Mouse (Mus musculus): ENCODE data around the gene Rere. TPM values are rescaled to one million over a fixed set of nuclear protein-coding genes. Genes with fewer than 3 reads are reported as not detected.
"Not testable (repeated sequence)": the region's sequence is repeated elsewhere in the genome, so short reads cannot be mapped to it uniquely, and the experiment has no call there.

The Rere gene
- polyA plus RNA-seq, 1 experiment from 2014 or later: 29.0 TPM

- not testable (repeated sequence) for H3K9ac ChIP-seq (ENCODE audit: low read depth, low read length); H3K4me2 ChIP-seq (ENCODE audit: low read length); H3K27ac ChIP-seq (ENCODE audit: low read length); ATAC-seq; H3K4me3 ChIP-seq (ENCODE audit: low read depth, low read length); H3K27me3 ChIP-seq (ENCODE audit: control insufficient read depth, insufficient read depth, low read depth, low read length); H3K9me3 ChIP-seq (replicated peaks; ENCODE audit: control insufficient read depth, low read length, poor library complexity, severe bottlenecking); H3K4me1 ChIP-seq (ENCODE audit: control insufficient read depth, insufficient read depth, low read length)
- H3K36me3 ChIP-seq (ENCODE audit: control insufficient read depth, insufficient read depth, low read length): peaks cover 19% of the 10 kb centered on the region; the same call in 1 of the 2 replicates
- 96% methylated on average over 4 of the region's 6 CpGs for WGBS
Measured at GRCm38 (mm10) chr4:150513387-150513786, 231.9 kb downstream of the Rere start.

DNA sequence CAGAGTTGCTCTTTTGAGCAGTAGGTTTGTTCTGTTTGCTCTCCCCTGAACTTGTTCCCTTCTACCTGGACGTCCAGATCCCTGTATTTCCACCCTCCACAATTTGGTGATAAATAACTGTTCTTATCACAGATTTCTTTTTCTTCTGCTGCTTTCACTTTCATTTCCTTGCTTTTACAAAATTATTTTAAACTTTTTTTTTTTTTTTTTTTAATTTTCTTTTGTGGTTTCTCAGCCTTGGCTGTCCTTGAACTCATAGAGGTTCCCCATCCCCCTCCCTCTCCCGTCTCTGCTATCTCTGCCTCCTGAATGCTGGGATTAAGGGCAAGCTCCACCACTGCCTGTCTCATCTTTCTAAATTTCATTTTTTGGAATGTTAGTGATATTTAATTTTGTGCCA lies 234.8 kb downstream of the Rere start:
- no peak for ATAC-seq
- H3K9ac ChIP-seq (ENCODE audit: low read depth, low read length): no peak overlapping the region
- H3K27me3 ChIP-seq (ENCODE audit: control insufficient read depth, insufficient read depth, low read depth, low read length): no peaks in the 10 kb centered on the region
- H3K36me3 ChIP-seq (ENCODE audit: control insufficient read depth, insufficient read depth, low read length): 0 out of 2 replicates have a peak, but pooled peaks cover 6% of the 10 kb centered on the region
- no peaks in the 10 kb centered on the region for H3K9me3 ChIP-seq (replicated peaks; ENCODE audit: control insufficient read depth, low read length, poor library complexity, severe bottlenecking)
- no peak overlapping the region for H3K4me3 ChIP-seq (ENCODE audit: low read depth, low read length)
- peaks cover 8% of the 10 kb centered on the region for H3K4me1 ChIP-seq (ENCODE audit: control insufficient read depth, insufficient read depth, low read length)
- 62% methylated on average over 2 of the region's 2 CpGs for WGBS
- H3K27ac ChIP-seq (ENCODE audit: low read length): no peak overlapping the region
- no peak overlapping the region for H3K4me2 ChIP-seq (ENCODE audit: low read length)

GRCm38 (mm10) chr4:150517381-150517780 lies 235.9 kb downstream of the Rere start:
- Histone ChIP-seq H3K36me3 (ENCODE audit: control insufficient read depth, insufficient read depth, low read length) (no peaks in the 10 kb centered on the region), H3K4me3 (ENCODE audit: low read depth, low read length) (no peak overlapping the region), H3K27me3 (ENCODE audit: control insufficient read depth, insufficient read depth, low read depth, low read length) (no peaks in the 10 kb centered on the region), H3K27ac (ENCODE audit: low read length) (peak overlapping the region; percentile 67), H3K9ac (ENCODE audit: low read depth, low read length) (no peak overlapping the region), H3K4me1 (ENCODE audit: control insufficient read depth, insufficient read depth, low read length) (peaks cover 11% of the 10 kb centered on the region), H3K4me2 (ENCODE audit: low read length) (no peak overlapping the region), H3K9me3 (replicated peaks; ENCODE audit: control insufficient read depth, low read length, poor library complexity, severe bottlenecking) (no peaks in the 10 kb centered on the region)
- WGBS: 27% methylated on average over 4 of the region's 4 CpGs
- ATAC-seq: no peak

DNA sequence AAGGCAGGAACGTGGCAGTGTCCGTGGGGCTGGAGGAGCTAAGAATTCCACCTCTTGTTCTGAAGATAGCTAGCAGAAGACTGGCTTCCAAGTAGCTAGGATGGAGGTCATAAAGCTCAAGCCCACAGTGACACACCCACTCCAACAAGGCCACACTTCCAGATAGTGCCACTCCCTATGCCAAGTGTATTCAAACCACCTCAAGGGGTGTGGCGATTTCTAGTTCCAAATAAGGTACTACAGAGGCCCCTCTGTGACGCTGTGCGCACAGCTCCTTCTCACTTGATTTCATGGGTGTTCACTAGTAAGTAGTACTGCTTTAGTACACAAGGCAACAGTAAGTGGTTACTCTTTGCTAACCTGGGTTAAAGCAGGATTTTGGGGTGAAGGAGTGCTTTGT lies 237.4 kb downstream of the Rere start:
- no peak overlapping the region for H3K9ac ChIP-seq (ENCODE audit: low read depth, low read length)
- no peaks in the 10 kb centered on the region for H3K36me3 ChIP-seq (ENCODE audit: control insufficient read depth, insufficient read depth, low read length)
- peaks cover 13% of the 10 kb centered on the region for H3K4me1 ChIP-seq (ENCODE audit: control insufficient read depth, insufficient read depth, low read length)
- no peak for ATAC-seq
- WGBS: 97% methylated on average over 5 of the region's 5 CpGs
- H3K9me3 ChIP-seq (replicated peaks; ENCODE audit: control insufficient read depth, low read length, poor library complexity, severe bottlenecking): no peaks in the 10 kb centered on the region
- H3K4me2 ChIP-seq (ENCODE audit: low read length): no peak overlapping the region
- no peak overlapping the region for H3K4me3 ChIP-seq (ENCODE audit: low read depth, low read length)
- no peak overlapping the region for H3K27ac ChIP-seq (ENCODE audit: low read length)
- H3K27me3 ChIP-seq (ENCODE audit: control insufficient read depth, insufficient read depth, low read depth, low read length): no peaks in the 10 kb centered on the region

DNA sequence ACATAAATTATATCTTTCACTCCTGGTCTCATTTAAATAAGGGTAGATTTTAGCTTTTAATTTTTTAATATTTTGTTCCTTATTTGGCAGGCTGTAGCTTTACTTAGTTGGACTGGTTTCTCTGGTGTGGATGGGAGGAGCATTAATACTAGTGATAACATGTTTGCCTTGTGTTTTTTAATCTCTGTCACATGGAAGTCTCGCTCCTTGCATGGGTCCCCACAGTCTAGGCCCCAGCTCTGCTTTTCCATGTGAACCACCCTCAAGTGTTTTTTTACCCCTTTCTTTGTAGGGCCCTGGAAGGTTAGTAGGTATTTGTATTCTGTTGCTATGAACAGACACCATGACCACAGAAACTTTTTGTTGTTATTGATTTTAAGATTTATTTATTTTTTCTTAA lies 238.6 kb downstream of the Rere start:
- Histone ChIP-seq H3K9me3 (replicated peaks; ENCODE audit: control insufficient read depth, low read length, poor library complexity, severe bottlenecking) (no peaks in the 10 kb centered on the region), H3K4me2 (ENCODE audit: low read length) (no peak overlapping the region), H3K9ac (ENCODE audit: low read depth, low read length) (no peak overlapping the region), H3K4me1 (ENCODE audit: control insufficient read depth, insufficient read depth, low read length) (peaks cover 13% of the 10 kb centered on the region), H3K27ac (ENCODE audit: low read length) (no peak overlapping the region), H3K4me3 (ENCODE audit: low read depth, low read length) (no peak overlapping the region), H3K36me3 (ENCODE audit: control insufficient read depth, insufficient read depth, low read length) (no peaks in the 10 kb centered on the region), H3K27me3 (ENCODE audit: control insufficient read depth, insufficient read depth, low read depth, low read length) (no peaks in the 10 kb centered on the region)
- ATAC-seq: no peak
- WGBS: 87% methylated on average over 1 of the region's 1 CpGs

DNA sequence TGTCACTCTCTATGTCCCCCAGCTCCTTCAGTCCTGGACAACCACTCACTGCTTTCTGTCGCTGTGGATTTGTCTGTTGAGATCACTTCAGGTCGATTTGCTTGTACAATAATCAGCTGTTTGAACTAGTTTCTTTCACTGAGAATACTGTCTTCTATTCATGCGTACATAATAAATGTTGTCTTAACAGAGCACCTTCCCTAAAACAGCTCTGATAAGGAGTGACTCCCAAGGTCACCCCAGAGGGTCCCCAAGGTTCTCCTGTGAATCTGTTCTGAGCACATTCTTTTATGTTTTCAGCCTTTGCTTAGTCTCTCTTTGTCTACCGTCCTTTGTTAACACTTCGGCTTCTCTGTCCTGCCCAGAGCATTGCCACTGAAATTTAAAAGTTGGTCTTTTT lies 241.0 kb downstream of the Rere start:
- H3K4me2 ChIP-seq (ENCODE audit: low read length): no peak overlapping the region
- WGBS: 45% methylated on average over 5 of the region's 5 CpGs
- H3K27me3 ChIP-seq (ENCODE audit: control insufficient read depth, insufficient read depth, low read depth, low read length): no peaks in the 10 kb centered on the region
- H3K4me1 ChIP-seq (ENCODE audit: control insufficient read depth, insufficient read depth, low read length): peaks cover 12% of the 10 kb centered on the region
- no peaks in the 10 kb centered on the region for H3K36me3 ChIP-seq (ENCODE audit: control insufficient read depth, insufficient read depth, low read length)
- no peak for ATAC-seq
- H3K4me3 ChIP-seq (ENCODE audit: low read depth, low read length): no peak overlapping the region
- H3K27ac ChIP-seq (ENCODE audit: low read length): no peak overlapping the region
- no peak overlapping the region for H3K9ac ChIP-seq (ENCODE audit: low read depth, low read length)
- no peaks in the 10 kb centered on the region for H3K9me3 ChIP-seq (replicated peaks; ENCODE audit: control insufficient read depth, low read length, poor library complexity, severe bottlenecking)

DNA sequence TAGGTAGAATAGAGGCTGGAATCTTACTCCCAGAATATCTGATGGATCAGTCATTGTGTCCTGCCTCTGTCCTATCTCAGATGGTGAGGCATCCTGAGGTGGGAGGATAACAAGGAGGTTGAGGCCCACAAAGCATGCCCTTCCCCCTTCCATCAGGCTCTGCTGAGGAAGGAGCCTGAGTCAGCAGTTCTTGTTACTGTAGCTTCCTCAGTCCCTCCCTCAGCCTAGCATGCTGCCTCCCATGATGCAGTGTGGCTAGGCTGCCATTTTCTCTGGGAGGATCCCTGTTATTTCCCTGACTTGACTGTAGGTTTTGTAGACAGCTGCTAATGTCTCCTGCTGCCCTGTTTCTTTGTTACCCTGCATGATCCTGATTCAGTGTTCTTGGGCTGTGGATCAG lies 241.9 kb downstream of the Rere start:
- no peaks in the 10 kb centered on the region for H3K9me3 ChIP-seq (replicated peaks; ENCODE audit: control insufficient read depth, low read length, poor library complexity, severe bottlenecking)
- peak overlapping the region; percentile 1; the same call in 1 of the 2 replicates for H3K27ac ChIP-seq (ENCODE audit: low read length)
- peaks cover 10% of the 10 kb centered on the region for H3K4me1 ChIP-seq (ENCODE audit: control insufficient read depth, insufficient read depth, low read length)
- H3K4me2 ChIP-seq (ENCODE audit: low read length): no peak overlapping the region
- no peak overlapping the region for H3K9ac ChIP-seq (ENCODE audit: low read depth, low read length)
- H3K36me3 ChIP-seq (ENCODE audit: control insufficient read depth, insufficient read depth, low read length): no peaks in the 10 kb centered on the region
- no peaks in the 10 kb centered on the region for H3K27me3 ChIP-seq (ENCODE audit: control insufficient read depth, insufficient read depth, low read depth, low read length)
- no peak overlapping the region for H3K4me3 ChIP-seq (ENCODE audit: low read depth, low read length)
- ATAC-seq: no peak

DNA sequence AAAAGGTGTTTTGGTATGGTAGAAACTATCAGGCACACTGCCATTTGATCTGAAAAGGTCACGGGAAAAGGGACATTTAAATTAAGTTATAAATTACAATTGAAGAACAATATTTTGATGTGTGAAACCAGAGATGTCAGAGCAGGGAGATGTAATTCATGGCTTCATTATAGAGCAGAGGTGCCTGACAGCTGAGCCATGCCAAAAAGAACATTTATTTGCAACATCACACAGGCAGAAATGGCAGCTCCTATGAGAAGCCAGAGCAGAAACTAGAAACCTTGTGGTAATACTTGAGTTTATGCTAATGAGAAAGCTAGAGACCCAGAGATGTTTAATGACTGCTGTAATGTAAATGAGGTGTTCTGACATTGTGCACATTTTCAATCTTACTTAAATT lies 244.8 kb downstream of the Rere start:
- no peak overlapping the region for H3K4me3 ChIP-seq (ENCODE audit: low read depth, low read length)
- H3K4me2 ChIP-seq (ENCODE audit: low read length): no peak overlapping the region
- H3K27me3 ChIP-seq (ENCODE audit: control insufficient read depth, insufficient read depth, low read depth, low read length): no peaks in the 10 kb centered on the region
- H3K9ac ChIP-seq (ENCODE audit: low read depth, low read length): no peak overlapping the region
- peaks cover 10% of the 10 kb centered on the region for H3K4me1 ChIP-seq (ENCODE audit: control insufficient read depth, insufficient read depth, low read length)
- no peak for ATAC-seq
- H3K9me3 ChIP-seq (replicated peaks; ENCODE audit: control insufficient read depth, low read length, poor library complexity, severe bottlenecking): no peaks in the 10 kb centered on the region
- WGBS: 79% methylated on average over 1 of the region's 1 CpGs
- peak overlapping the region; percentile 40; the same call in 1 of the 2 replicates for H3K27ac ChIP-seq (ENCODE audit: low read length)
- H3K36me3 ChIP-seq (ENCODE audit: control insufficient read depth, insufficient read depth, low read length): peaks cover 4% of the 10 kb centered on the region; the same call in 1 of the 2 replicates

DNA sequence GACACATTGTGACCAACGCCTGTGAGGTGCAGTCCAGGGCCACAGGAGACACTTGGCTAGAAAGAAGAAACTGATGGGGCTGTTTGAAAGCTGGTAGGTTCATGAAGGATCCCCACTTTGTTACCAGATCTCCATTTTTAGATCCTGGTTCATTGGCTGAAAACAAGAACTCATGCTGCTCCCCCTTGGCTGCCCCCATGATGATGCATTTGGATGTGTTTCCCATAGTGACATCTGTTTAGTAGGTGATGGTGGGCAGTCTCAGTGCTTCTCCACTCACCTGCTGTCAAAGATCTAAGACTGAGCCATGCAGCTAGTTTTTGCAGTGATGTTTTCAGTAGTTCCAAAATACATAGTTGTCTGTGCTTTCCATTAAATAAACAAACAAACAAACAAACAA lies 247.0 kb downstream of the Rere start:
- H3K27ac ChIP-seq (ENCODE audit: low read length): no peak overlapping the region
- H3K27me3 ChIP-seq (ENCODE audit: control insufficient read depth, insufficient read depth, low read depth, low read length): no peaks in the 10 kb centered on the region
- H3K4me3 ChIP-seq (ENCODE audit: low read depth, low read length): no peak overlapping the region
- no peak for ATAC-seq
- no peak overlapping the region for H3K4me2 ChIP-seq (ENCODE audit: low read length)
- no peaks in the 10 kb centered on the region for H3K9me3 ChIP-seq (replicated peaks; ENCODE audit: control insufficient read depth, low read length, poor library complexity, severe bottlenecking)
- WGBS: 90% methylated on average over 1 of the region's 1 CpGs
- no peak overlapping the region for H3K9ac ChIP-seq (ENCODE audit: low read depth, low read length)
- H3K4me1 ChIP-seq (ENCODE audit: control insufficient read depth, insufficient read depth, low read length): peaks cover 5% of the 10 kb centered on the region; the same call in 1 of the 2 replicates
- H3K36me3 ChIP-seq (ENCODE audit: control insufficient read depth, insufficient read depth, low read length): peaks cover 4% of the 10 kb centered on the region; the same call in 1 of the 2 replicates
